Mouse (Mus musculus): ENCODE results near the gene Eepd1.

Gene Eepd1

DNA sequence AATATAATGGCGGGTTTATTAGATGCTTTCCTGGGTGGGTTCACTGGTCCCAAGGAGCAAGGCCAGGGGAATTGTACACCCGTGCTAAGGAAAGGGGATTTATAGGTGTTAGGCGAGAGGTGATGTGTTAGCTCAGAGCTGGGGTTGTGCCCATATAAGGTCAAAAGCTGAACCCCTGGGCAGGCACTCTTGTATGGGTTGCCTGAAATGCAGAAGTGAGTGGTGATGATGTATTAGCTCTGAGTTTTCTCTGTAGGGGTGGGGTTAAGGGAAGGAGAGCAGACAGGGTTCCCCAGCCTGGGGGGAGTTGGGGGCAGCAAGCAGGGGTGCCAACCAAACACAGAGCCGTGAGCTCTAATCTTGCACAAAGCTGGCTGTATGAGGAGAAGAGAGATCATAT, 60.0 kb downstream of the Eepd1 start:
- DNase-seq, result no peak

- no peak for DNase-seq
These were observed 63.9 kb downstream of the Eepd1 start for GRCm38 (mm10) chr9:25545212-25545611.

GRCm38 (mm10) chr9:25549130-25550060, 68.0 kb downstream of the Eepd1 start:
- DNase-seq, result peak; percentile 15 to 18

DNA sequence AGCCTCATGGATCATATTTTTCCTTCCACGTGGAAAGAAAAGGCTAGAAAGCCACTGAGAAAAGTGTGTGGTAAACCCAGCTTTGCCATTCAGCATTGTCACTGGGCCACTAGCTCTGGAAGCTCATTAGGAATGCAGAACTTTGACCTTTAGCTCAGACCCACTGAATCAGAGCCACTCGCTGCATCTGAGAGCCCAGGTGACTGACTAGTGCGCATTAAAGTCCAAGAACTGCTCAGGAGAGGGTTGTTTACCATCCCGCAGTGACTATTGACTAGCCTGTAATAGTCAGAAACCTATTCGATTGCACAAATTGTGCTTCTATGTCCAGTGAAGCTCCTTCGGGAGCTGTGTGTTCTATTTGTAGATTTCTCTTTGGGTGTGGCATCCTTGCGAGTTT, 68.8 kb downstream of the Eepd1 start:
- DNase-seq, result no peak

GRCm38 (mm10) chr9:25552532-25552931, 71.2 kb downstream of the Eepd1 start:
- DNase-seq, result no peak

- no peak for DNase-seq
These were observed 73.0 kb downstream of the Eepd1 start for GRCm38 (mm10) chr9:25554246-25554803.

DNA sequence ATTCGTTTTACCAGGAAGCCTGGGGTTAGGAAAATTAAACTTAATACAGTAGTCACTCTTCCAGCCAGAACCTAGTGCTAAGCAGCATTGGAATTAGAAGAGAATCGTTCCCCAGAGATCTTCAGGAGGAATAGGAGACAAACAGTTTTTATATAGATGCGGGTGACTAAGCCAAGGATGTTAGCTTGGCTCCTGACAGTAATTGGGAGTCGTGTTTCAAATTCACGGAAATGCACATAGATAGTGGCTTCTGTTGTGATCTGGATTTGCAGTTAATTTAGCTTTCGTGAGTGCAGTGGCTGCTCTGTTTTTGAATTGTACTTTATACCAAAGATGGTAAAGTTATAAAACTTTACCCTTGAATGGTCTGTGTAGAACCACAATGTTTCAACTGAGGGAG, 73.9 kb downstream of the Eepd1 start:
- no peak for DNase-seq

- no peak for DNase-seq
These were observed 74.7 kb downstream of the Eepd1 start for GRCm38 (mm10) chr9:25556008-25556407.

DNA sequence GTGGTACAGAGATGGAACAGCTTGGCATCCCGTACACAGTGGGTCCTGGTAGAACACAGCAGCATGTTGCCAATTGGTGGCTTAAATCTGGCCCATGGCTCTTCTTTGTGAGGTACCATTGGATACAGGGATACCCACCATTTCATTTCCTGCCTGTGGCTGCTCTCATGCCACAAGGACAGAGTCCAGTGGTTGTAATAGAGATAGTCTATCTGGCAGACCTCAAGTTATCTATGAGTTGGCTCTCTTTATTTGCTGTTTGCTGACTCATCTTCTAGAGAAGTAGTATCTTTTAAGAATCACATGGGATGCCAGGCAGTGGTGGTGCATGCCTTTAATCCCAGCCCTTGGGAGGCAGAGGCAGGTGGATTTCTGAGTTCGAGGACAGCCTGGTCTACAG, 76.0 kb downstream of the Eepd1 start:
- no peak for DNase-seq

DNA sequence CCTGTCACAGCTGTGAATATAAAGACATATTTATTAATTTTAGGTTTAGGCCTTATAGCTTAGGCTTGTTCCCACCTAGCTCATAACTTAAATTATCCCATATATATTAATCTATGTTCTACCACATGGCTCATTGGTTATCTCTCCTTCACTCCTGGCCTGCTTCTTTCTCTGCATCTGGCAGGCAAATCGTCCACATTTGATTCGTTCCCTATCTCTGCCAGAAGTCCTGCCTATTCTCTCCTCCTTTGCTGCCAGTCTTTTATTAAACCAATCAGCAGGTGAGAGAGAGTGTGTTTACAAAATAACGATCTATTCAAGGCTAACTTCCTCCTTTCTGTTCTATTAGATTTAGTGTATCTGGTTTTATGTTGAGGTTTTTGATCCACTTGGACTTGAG, 77.5 kb downstream of the Eepd1 start:
- no peak for DNase-seq

DNA sequence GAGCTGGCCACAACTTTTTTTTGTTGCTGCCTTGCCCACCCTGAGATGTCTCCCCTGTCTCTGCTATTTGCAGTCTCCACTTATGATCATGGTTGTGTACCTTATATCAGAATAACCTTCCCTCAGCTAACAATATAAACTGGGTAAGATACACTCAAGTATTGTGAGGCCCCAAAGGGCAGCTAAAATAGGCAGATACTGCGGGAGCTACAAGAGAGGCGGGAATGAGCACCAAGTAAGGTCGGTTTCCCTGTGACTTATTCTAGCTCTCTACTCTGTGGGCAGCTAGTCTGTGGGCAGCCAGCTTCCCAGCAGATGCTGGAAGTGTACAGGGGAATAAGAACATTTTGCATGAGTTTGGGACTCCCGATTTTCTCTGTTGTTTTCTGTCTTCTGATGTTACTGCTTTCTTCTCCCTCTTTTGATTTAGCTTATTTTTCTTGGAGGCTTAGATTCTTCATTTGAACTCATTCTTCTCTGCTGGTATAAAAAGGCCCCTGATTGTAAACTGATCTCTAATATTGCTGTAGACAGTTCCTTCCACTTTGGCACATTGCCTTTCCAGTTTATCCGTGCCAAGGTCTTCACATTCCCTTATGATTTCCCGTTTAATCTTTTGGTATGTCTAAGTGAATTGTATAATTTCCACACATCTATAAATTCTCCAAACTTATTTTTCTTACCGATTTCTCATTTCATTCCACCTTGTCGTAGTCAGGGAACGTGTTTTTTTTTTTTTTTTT, 78.8 kb downstream of the Eepd1 start:
- no peak for DNase-seq

- no peak for DNase-seq
These were observed 79.8 kb downstream of the Eepd1 start for GRCm38 (mm10) chr9:25561143-25561542.

DNA sequence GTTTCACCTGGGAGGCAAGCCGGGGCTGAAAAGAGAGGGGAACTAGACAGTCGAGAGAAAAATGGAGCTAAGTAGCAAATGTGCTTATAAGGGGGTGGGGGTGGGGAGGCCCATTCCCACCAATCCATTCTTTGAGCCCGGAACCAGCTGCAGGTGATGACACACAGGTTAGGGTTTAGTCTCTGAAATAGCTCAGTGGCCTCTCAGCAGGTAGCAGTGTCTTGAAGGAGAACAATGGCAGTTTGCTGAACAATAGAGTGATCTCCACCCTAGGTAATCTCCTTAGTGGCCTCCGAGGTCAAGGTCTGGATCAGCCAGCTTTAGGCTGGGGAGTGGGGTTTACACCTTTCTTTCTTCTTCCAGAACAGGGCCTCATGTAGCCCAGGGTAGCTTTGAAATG, 82.5 kb downstream of the Eepd1 start:
- DNase-seq, result no peak

GRCm38 (mm10) chr9:25567071-25567470, 85.7 kb downstream of the Eepd1 start:
- DNase-seq, result no peak

DNA sequence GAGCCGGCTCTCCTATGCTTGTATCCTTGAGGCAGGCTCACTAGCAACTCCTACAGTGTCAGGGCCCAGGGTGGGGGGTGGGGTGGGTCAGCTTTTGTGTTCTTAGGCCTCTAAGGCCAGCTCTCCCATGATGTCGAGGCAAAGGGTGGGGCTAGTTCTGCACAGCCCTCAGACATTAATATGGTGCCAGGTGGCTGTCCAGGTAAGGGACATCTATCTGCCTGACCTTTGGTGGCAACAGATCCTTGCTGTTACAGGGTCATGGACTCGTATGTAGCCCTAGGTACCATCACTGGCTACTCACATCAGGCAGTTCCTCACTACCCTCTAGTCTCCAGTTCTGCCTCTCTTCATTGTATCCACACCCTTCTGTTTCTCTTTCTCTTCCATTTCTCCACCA, 87.4 kb downstream of the Eepd1 start:
- DNase-seq, result no peak

DNA sequence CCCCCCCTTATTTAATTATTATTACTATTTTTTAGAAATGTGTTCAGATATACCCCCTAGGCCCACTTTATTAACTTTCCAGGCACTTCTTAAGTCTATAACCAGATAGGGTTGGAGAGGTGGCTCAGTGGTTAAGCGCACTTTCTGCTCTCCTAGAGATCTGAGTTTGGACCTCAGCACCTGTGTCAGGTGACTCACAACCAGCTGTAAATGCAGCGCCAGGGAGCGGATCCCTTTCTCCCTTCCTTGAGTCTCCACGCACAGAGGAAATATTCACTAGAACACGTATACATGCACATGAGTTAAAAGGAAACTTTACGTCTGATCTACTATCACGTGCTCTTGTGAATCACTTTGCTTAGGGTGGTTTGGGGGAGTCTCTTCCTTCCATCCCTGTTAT, 88.7 kb downstream of the Eepd1 start:
- DNase-seq, result no peak

DNA sequence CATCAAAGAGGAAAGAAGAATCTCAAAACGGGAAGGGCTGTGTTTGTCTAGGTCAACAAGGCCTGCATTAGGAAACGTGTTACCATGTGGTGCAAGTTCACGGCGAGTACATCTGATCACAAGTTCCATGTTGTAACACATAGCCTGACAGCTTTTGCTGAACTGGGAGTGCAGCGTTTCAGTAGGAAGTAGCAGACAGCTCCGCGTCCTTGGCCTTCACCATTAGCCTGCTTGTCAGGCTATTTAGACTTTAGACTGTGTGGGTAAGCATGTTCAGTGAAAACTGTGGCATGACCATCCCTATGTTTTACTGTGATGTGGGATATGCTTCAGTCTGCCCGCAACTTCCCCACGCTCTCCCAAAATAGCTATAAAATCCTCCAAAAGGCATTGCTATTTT, 89.1 kb downstream of the Eepd1 start:
- DNase-seq, result no peak

- DNase-seq, result no peak
These were observed 90.0 kb downstream of the Eepd1 start for GRCm38 (mm10) chr9:25571381-25571780.

GRCm38 (mm10) chr9:25573753-25574152, 92.4 kb downstream of the Eepd1 start:
- DNase-seq, result no peak

- DNase-seq, result no peak
These were observed 92.8 kb downstream of the Eepd1 start for GRCm38 (mm10) chr9:25574186-25574585.

GRCm38 (mm10) chr9:25578674-25579596, 97.6 kb downstream of the Eepd1 start:
- no peak for DNase-seq

GRCm38 (mm10) chr9:25583621-25584020, 102.3 kb downstream of the Eepd1 start:
- DNase-seq, result no peak

- no peak for DNase-seq
These were observed 104.3 kb downstream of the Eepd1 start for GRCm38 (mm10) chr9:25585614-25586013.
